Mouse (Mus musculus): Measurements from ENCODE around the gene Tacc2.
A peak's percentile ranks its signal among the peaks of the same experiment; 100 is the strongest.
"Not testable (repeated sequence)": the region's sequence is repeated elsewhere in the genome, so short reads cannot be mapped to it uniquely, and the experiment has no call there.

Tacc2 gene

GRCm38 (mm10) chr7:130657751-130658150 is 80.5 kb downstream of the Tacc2 start:
- DNase-seq: peak; percentile 72

GRCm38 (mm10) chr7:130659129-130659528 is 81.9 kb downstream of the Tacc2 start:
- no peak for DNase-seq

- DNase-seq: no peak
Measured at GRCm38 (mm10) chr7:130662250-130662649, 85.0 kb downstream of the Tacc2 start.

- DNase-seq: no peak
Measured at GRCm38 (mm10) chr7:130662869-130663268, 85.6 kb downstream of the Tacc2 start.

GRCm38 (mm10) chr7:130664037-130664436 is 86.8 kb downstream of the Tacc2 start:
- no peak for DNase-seq

- no peak for DNase-seq
Measured at GRCm38 (mm10) chr7:130664629-130665028, 87.4 kb downstream of the Tacc2 start.

GRCm38 (mm10) chr7:130665358-130665757 is 88.1 kb downstream of the Tacc2 start:
- no peak for DNase-seq

GRCm38 (mm10) chr7:130668013-130668412 is 90.8 kb downstream of the Tacc2 start:
- not testable (repeated sequence) for DNase-seq

GRCm38 (mm10) chr7:130668729-130669281 is 91.6 kb downstream of the Tacc2 start:
- no peak for DNase-seq

- peak; percentile 26 for DNase-seq
Measured at GRCm38 (mm10) chr7:130669370-130669881, 92.2 kb downstream of the Tacc2 start.

- DNase-seq: peak; percentile 19
Measured at GRCm38 (mm10) chr7:130670358-130670757, 93.1 kb downstream of the Tacc2 start.

- peak; percentile 42 for DNase-seq
Measured at GRCm38 (mm10) chr7:130671301-130671700, 94.1 kb downstream of the Tacc2 start.

GRCm38 (mm10) chr7:130673169-130674033 is 96.2 kb downstream of the Tacc2 start:
- peak; percentile 47 for DNase-seq

- no peak for DNase-seq
Measured at GRCm38 (mm10) chr7:130674526-130674925, 97.3 kb downstream of the Tacc2 start.

- DNase-seq: no peak
Measured at GRCm38 (mm10) chr7:130676885-130677540, 99.8 kb downstream of the Tacc2 start.

GRCm38 (mm10) chr7:130677541-130678274 is 100.5 kb downstream of the Tacc2 start:
- no peak for DNase-seq

GRCm38 (mm10) chr7:130678414-130678813 is 101.2 kb downstream of the Tacc2 start:
- no peak for DNase-seq

- peak; percentile 43 for DNase-seq
Measured at GRCm38 (mm10) chr7:130681798-130682197, 104.6 kb downstream of the Tacc2 start.

GRCm38 (mm10) chr7:130688601-130689000 is 111.4 kb downstream of the Tacc2 start:
- no peak for DNase-seq

GRCm38 (mm10) chr7:130690869-130691268 is 113.6 kb downstream of the Tacc2 start:
- no peak for DNase-seq

- no peak for DNase-seq
Measured at GRCm38 (mm10) chr7:130691931-130692330, 114.7 kb downstream of the Tacc2 start.

GRCm38 (mm10) chr7:130692392-130692942 is 115.2 kb downstream of the Tacc2 start:
- peak; percentile 41 for DNase-seq

All from lung, postnatal 14 days (tissue).